Mouse (Mus musculus): ENCODE results near the gene Rps21.

The Rps21 gene

GRCm38 (mm10) chr2:180257001-180257521 is at the start of gene Rps21:
Rps21 (plus strand) TSS chr2:180257377.
- DNase-seq (ENCODE audit: low spot score in 2 of 2), result peak; percentile 94 to 98

- no peak for DNase-seq (ENCODE audit: low spot score in 2 of 2)
Measured at GRCm38 (mm10) chr2:180207840-180208239, 49.3 kb upstream of the Rps21 start.

GRCm38 (mm10) chr2:180208976-180209375 is 48.2 kb upstream of the Rps21 start:
- no peak for DNase-seq (ENCODE audit: low spot score in 2 of 2)

- no peak for DNase-seq (ENCODE audit: low spot score in 2 of 2)
Measured at GRCm38 (mm10) chr2:180212255-180212654, 44.9 kb upstream of the Rps21 start.

- no peak for DNase-seq (ENCODE audit: low spot score in 2 of 2)
Measured at GRCm38 (mm10) chr2:180214352-180214978, 42.7 kb upstream of the Rps21 start.

GRCm38 (mm10) chr2:180215011-180215461 is 42.1 kb upstream of the Rps21 start:
- DNase-seq (ENCODE audit: low spot score in 2 of 2), result no peak

- DNase-seq (ENCODE audit: low spot score in 2 of 2), result no peak
Measured at GRCm38 (mm10) chr2:180215951-180216350, 41.2 kb upstream of the Rps21 start.

GRCm38 (mm10) chr2:180216921-180217320 is 40.3 kb upstream of the Rps21 start:
- no peak for DNase-seq (ENCODE audit: low spot score in 2 of 2)

GRCm38 (mm10) chr2:180217587-180217986 is 39.6 kb upstream of the Rps21 start:
- DNase-seq (ENCODE audit: low spot score in 2 of 2), result peak in 1 of 2 experiments; percentile 42

- no peak for DNase-seq (ENCODE audit: low spot score in 2 of 2)
Measured at GRCm38 (mm10) chr2:180218241-180218640, 38.9 kb upstream of the Rps21 start.

GRCm38 (mm10) chr2:180218677-180219076 is 38.5 kb upstream of the Rps21 start:
- no peak for DNase-seq (ENCODE audit: low spot score in 2 of 2)

GRCm38 (mm10) chr2:180219145-180219943 is 37.8 kb upstream of the Rps21 start:
- no peak for DNase-seq (ENCODE audit: low spot score in 2 of 2)

GRCm38 (mm10) chr2:180220165-180220564 is 37.0 kb upstream of the Rps21 start:
- DNase-seq (ENCODE audit: low spot score in 2 of 2), result no peak

- DNase-seq (ENCODE audit: low spot score in 2 of 2), result no peak
Measured at GRCm38 (mm10) chr2:180221051-180221450, 36.1 kb upstream of the Rps21 start.

GRCm38 (mm10) chr2:180222250-180222649 is 34.9 kb upstream of the Rps21 start:
- no peak for DNase-seq (ENCODE audit: low spot score in 2 of 2)

- no peak for DNase-seq (ENCODE audit: low spot score in 2 of 2)
Measured at GRCm38 (mm10) chr2:180224647-180225043, 32.5 kb upstream of the Rps21 start.

- no peak for DNase-seq (ENCODE audit: low spot score in 2 of 2)
Measured at GRCm38 (mm10) chr2:180225044-180225761, 32.0 kb upstream of the Rps21 start.

GRCm38 (mm10) chr2:180225762-180226378 is 31.3 kb upstream of the Rps21 start, which contains the start of gene Lama5:
Lama5 (minus strand) TSS chr2:180225859.
- DNase-seq (ENCODE audit: low spot score in 2 of 2), result no peak

- DNase-seq (ENCODE audit: low spot score in 2 of 2), result no peak
Measured at GRCm38 (mm10) chr2:180227262-180228059, 29.7 kb upstream of the Rps21 start.

- DNase-seq (ENCODE audit: low spot score in 2 of 2), result no peak
Measured at GRCm38 (mm10) chr2:180228060-180228458, 29.1 kb upstream of the Rps21 start.

- DNase-seq (ENCODE audit: low spot score in 2 of 2), result no peak
Measured at GRCm38 (mm10) chr2:180228592-180228991, 28.6 kb upstream of the Rps21 start.

All from frontal cortex, postnatal 36 days (tissue).